Mouse (Mus musculus): ENCODE results near the gene Col9a1. TPM values are rescaled to one million over a fixed set of nuclear protein-coding genes. Genes with fewer than 3 reads are reported as not detected.

Gene Col9a1
- polyA plus RNA-seq (2011; ENCODE audit: insufficient read depth, insufficient read length, low replicate concordance, missing spikeins), result not detected in 2 replicates

DNA sequence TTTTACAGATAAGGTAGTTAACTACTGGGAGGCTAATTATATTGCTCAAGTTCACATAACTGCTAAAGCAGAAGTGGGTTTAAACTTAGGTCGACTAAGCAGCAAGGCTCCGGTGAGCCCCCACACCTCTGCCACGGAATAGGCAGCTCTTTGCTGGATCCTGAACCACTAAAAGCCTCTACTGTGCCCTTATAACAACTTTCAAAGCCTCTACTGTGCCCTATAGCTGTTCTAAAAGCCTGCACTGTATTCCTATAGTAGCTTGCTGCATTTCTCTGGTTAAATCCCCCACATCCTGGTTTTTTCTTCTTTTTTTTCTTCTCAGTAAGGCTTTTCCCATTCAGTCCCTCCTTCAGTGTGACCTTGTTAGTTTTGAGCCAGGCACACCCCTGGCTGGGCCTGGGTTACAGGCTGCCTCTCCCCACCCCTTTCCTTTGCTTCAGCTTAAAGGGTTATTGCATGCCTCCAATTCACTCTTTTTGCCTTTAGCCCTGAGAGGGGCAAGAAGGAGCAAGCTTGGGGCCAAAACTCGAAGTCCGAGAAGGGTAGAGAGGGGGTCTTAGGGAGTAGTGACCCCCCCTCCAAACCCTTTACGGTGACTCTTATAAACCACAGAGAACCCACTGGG is at the start of gene Col9a1:
Gene Col9a1 (plus strand): TSS at position 387 of the 628 bp plus-strand sequence.
- no peak for TF ChIP-seq CTCF (IDR thresholded peaks at IDR 0.05; ENCODE audit: control insufficient read depth, insufficient read depth, low read length)
- TF ChIP-seq POLR2A (IDR thresholded peaks at IDR 0.05; ENCODE audit: borderline replicate concordance, control insufficient read depth, low read depth, low read length), result no peak
- Histone ChIP-seq H3K4me3 (replicated peaks; ENCODE audit: control insufficient read depth, low read depth, low read length) (no peak within 1 kb of the TSS), H3K4me1 (ENCODE audit: control insufficient read depth, insufficient read depth, low read length) (no peaks in the 10 kb centered on the region), H3K27ac (ENCODE audit: control insufficient read depth, insufficient read depth, low read depth, low read length, poor library complexity) (no peak within 1 kb of the TSS)
- 73% methylated on average over 6 of the region's 6 CpGs for WGBS

DNA sequence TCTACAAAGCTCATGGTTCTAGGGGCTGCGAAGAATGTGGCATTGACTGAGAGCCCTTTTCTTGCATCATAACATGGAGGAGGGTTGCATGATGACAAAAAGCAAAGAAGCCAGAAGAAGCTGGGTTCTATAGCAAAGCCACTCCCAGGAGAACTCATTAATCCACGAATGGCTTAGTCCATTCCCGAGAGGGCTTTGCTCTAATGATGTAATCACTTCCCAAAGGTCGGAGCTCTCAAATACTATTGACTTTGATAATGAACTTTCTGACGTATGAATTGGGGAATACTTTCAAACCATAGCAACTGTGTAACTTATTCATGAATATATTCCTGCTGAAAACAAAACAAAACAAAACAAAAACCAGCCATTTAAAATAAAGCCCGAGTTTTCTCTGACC is 49.5 kb upstream of the Col9a1 start:
- TF ChIP-seq CTCF (IDR thresholded peaks at IDR 0.05; ENCODE audit: control insufficient read depth, insufficient read depth, low read length) (no peak), POLR2A (IDR thresholded peaks at IDR 0.05; ENCODE audit: borderline replicate concordance, control insufficient read depth, low read depth, low read length) (no peak)
- Histone ChIP-seq H3K4me1 (ENCODE audit: control insufficient read depth, insufficient read depth, low read length) (no peaks in the 10 kb centered on the region), H3K4me3 (replicated peaks; ENCODE audit: control insufficient read depth, low read depth, low read length) (no peak overlapping the region), H3K27ac (ENCODE audit: control insufficient read depth, insufficient read depth, low read depth, low read length, poor library complexity) (no peak overlapping the region)
- 74% methylated on average over 6 of the region's 6 CpGs for WGBS

DNA sequence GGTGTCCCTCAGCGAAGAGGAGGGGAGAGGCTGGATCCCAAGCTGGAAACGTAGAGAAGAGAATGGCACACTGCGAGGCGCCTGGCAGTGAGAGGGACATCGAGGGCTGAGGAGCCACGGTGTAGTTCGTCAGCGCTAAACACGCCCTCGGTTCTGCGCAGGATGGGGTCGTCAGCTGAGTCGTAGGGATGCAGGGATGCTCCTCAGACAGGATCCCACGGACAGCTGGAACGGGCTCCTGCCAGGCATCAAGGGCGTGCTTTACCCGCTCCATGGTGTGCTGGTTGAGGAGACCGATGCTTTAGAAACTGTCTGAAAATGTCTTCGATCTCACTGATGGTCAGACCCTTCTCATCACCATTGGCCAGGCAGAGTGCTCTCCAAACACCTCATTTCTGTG is 43.6 kb upstream of the Col9a1 start:
- H3K4me1 ChIP-seq (ENCODE audit: control insufficient read depth, insufficient read depth, low read length), result no peaks in the 10 kb centered on the region
- WGBS, result 46% methylated on average over 19 of the region's 19 CpGs
- H3K4me3 ChIP-seq (replicated peaks; ENCODE audit: control insufficient read depth, low read depth, low read length), result no peak overlapping the region
- H3K27ac ChIP-seq (ENCODE audit: control insufficient read depth, insufficient read depth, low read depth, low read length, poor library complexity), result no peak overlapping the region
- no peak for TF ChIP-seq POLR2A (IDR thresholded peaks at IDR 0.05; ENCODE audit: borderline replicate concordance, control insufficient read depth, low read depth, low read length)
- TF ChIP-seq CTCF (IDR thresholded peaks at IDR 0.05; ENCODE audit: control insufficient read depth, insufficient read depth, low read length), result no peak

DNA sequence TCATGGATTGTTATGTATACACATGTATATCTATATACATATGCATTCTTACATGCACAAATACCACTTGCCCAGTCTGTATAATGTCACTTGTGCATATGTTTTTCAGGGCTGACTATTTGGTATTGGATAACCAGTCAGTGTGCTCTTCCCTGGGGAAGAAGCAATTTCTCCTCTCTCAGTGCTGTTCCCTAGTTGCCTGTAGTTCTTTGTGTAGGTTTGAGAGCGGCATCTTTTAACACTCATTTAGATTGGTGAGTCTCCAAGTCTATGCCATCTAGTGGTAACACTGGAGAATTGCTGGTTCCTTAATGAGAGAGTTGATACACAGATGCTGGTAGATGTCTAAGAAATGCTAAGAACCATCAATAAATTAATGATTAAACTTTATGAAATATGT is 42.6 kb upstream of the Col9a1 start:
- no peaks in the 10 kb centered on the region for H3K4me1 ChIP-seq (ENCODE audit: control insufficient read depth, insufficient read depth, low read length)
- TF ChIP-seq POLR2A (IDR thresholded peaks at IDR 0.05; ENCODE audit: borderline replicate concordance, control insufficient read depth, low read depth, low read length) (no peak), CTCF (IDR thresholded peaks at IDR 0.05; ENCODE audit: control insufficient read depth, insufficient read depth, low read length) (0 out of 2 replicates have a peak, but pooled peaks have one; percentile 7)
- H3K27ac ChIP-seq (ENCODE audit: control insufficient read depth, insufficient read depth, low read depth, low read length, poor library complexity), result no peak overlapping the region
- WGBS, result 5% methylated on average over 1 of the region's 1 CpGs
- H3K4me3 ChIP-seq (replicated peaks; ENCODE audit: control insufficient read depth, low read depth, low read length), result no peak overlapping the region

DNA sequence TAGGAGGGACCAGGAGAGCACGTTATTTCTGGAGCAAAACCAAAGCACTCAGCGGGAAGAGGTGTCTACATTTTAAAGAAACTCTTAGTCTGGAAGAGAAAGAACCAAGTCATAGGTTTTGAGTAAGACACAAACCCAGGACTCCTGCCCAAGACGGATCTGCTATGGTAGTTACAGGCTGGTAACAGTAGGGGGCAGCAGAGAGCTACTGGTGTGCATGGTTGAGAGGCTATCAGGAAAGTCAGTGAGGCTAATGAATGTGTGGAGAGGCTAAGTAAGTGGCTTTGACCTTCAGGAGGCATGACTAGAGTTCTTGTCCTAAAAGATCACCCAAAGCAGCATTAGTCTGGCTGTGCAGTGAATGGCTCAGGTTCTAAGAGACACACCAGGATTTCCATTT is 40.3 kb upstream of the Col9a1 start:
- H3K4me1 ChIP-seq (ENCODE audit: control insufficient read depth, insufficient read depth, low read length), result no peaks in the 10 kb centered on the region
- H3K27ac ChIP-seq (ENCODE audit: control insufficient read depth, insufficient read depth, low read depth, low read length, poor library complexity), result no peak overlapping the region
- WGBS, result 7% methylated on average over 3 of the region's 3 CpGs
- H3K4me3 ChIP-seq (replicated peaks; ENCODE audit: control insufficient read depth, low read depth, low read length), result no peak overlapping the region
- TF ChIP-seq POLR2A (IDR thresholded peaks at IDR 0.05; ENCODE audit: borderline replicate concordance, control insufficient read depth, low read depth, low read length) (no peak), CTCF (IDR thresholded peaks at IDR 0.05; ENCODE audit: control insufficient read depth, insufficient read depth, low read length) (peak; percentile 59)

DNA sequence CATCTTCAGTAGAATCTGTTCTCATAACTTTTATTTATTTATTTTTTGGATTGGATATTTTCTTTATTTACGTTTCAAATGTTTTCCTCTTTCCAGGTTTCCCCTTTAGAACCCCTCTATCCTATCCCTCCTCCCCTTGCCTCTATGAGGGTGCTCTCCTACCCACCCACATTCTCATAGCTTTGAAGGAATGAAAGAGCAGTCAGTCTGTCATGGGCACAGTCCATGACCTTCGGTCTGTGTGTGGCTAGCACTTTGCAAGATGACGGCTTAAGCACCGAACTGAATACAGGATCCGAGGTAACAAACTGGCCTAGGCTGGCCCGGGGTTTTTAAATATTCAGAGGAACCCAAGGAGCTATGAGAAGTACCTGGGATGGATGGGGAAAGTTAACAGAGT is 36.9 kb upstream of the Col9a1 start:
- TF ChIP-seq POLR2A (IDR thresholded peaks at IDR 0.05; ENCODE audit: borderline replicate concordance, control insufficient read depth, low read depth, low read length), result no peak
- TF ChIP-seq CTCF (IDR thresholded peaks at IDR 0.05; ENCODE audit: control insufficient read depth, insufficient read depth, low read length), result no peak
- H3K4me1 ChIP-seq (ENCODE audit: control insufficient read depth, insufficient read depth, low read length), result no peaks in the 10 kb centered on the region
- H3K4me3 ChIP-seq (replicated peaks; ENCODE audit: control insufficient read depth, low read depth, low read length), result no peak overlapping the region
- 71% methylated on average over 6 of the region's 6 CpGs for WGBS
- H3K27ac ChIP-seq (ENCODE audit: control insufficient read depth, insufficient read depth, low read depth, low read length, poor library complexity), result no peak overlapping the region

DNA sequence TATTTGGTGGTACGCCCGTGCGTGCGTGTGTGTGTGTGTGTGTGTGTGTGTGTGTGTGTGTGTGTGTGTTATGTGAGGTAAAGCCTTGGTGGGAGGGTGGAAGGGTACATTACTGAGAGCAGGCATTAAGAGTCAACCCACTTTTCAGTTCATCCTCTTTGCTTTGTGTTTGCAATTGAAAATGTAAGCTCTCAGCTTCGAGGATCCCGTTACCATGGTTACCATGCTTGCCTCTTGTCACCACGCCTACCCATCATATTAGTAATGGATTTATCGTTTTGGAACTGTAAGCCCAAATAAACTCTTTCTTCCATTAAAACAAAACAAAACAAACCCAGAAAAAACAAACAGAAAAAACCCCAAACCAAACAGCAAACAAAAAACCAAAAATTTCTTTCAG is 33.9 kb upstream of the Col9a1 start:
- H3K4me3 ChIP-seq (replicated peaks; ENCODE audit: control insufficient read depth, low read depth, low read length), result no peak overlapping the region
- H3K4me1 ChIP-seq (ENCODE audit: control insufficient read depth, insufficient read depth, low read length), result no peaks in the 10 kb centered on the region
- H3K27ac ChIP-seq (ENCODE audit: control insufficient read depth, insufficient read depth, low read depth, low read length, poor library complexity), result no peak overlapping the region
- TF ChIP-seq CTCF (IDR thresholded peaks at IDR 0.05; ENCODE audit: control insufficient read depth, insufficient read depth, low read length) (no peak), POLR2A (IDR thresholded peaks at IDR 0.05; ENCODE audit: borderline replicate concordance, control insufficient read depth, low read depth, low read length) (no peak)
- 84% methylated on average over 8 of the region's 8 CpGs for WGBS

DNA sequence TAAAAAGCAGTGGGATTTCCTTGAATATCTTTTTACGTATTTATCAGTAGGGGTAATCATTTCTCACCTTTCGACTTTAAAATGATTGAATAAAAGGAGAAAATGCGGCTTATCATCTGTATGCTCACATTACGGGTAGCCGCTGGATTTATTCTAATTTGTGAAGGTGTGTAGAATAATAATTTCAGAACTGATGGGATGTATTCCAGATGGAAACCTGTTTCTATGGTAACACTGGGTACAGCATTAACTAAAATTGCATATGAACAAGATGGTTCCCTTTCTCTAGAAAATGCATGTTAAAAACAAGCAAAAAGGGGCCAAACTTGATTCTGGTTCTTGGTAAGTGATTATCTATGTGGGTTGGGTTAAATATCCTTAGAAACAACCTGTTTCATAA is 19.7 kb upstream of the Col9a1 start:
- no peak overlapping the region for H3K4me3 ChIP-seq (replicated peaks; ENCODE audit: control insufficient read depth, low read depth, low read length)
- no peaks in the 10 kb centered on the region for H3K4me1 ChIP-seq (ENCODE audit: control insufficient read depth, insufficient read depth, low read length)
- WGBS, result 87% methylated on average over 5 of the region's 5 CpGs
- H3K27ac ChIP-seq (ENCODE audit: control insufficient read depth, insufficient read depth, low read depth, low read length, poor library complexity), result no peak overlapping the region
- TF ChIP-seq POLR2A (IDR thresholded peaks at IDR 0.05; ENCODE audit: borderline replicate concordance, control insufficient read depth, low read depth, low read length) (no peak), CTCF (IDR thresholded peaks at IDR 0.05; ENCODE audit: control insufficient read depth, insufficient read depth, low read length) (no peak)

DNA sequence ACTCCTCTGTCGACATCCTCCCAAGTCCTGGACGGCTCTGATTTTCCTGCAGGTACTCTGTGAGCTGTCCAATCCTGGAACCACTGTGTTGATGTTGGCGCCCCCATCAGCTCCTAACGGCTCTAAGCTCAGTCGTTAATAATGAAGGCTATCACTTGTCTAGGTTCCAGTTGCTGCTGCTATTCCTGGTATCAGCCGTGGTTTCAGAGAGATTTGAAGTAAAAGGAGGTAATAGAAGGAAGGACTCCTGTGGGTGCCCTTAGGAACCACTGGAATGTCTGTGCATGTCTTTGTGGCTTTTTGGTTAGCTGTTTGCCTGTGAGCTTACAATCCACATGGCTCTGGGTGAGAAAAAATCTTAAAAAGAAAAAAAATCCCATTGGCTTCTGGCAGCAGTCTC is 8.0 kb upstream of the Col9a1 start:
- Histone ChIP-seq H3K4me1 (ENCODE audit: control insufficient read depth, insufficient read depth, low read length) (no peaks in the 10 kb centered on the region), H3K4me3 (replicated peaks; ENCODE audit: control insufficient read depth, low read depth, low read length) (no peak overlapping the region), H3K27ac (ENCODE audit: control insufficient read depth, insufficient read depth, low read depth, low read length, poor library complexity) (no peak overlapping the region)
- 38% methylated on average over 6 of the region's 6 CpGs for WGBS
- TF ChIP-seq POLR2A (IDR thresholded peaks at IDR 0.05; ENCODE audit: borderline replicate concordance, control insufficient read depth, low read depth, low read length), result no peak
